Mouse (Mus musculus) left cerebral cortex, postnatal 36 days (tissue): ENCODE data around the gene Apoa4. TPM values are rescaled to one million over a fixed set of nuclear protein-coding genes. Genes with fewer than 3 reads are reported as not detected.
A peak's percentile ranks its signal among the peaks of the same experiment; 100 is the strongest.

Experiments used
- DNase-seq, 2 experiments: peaks; one replicate each; pipeline ENCODE4 v3.0.0; 2021 to 2022; ENCODE audit warnings: low spot score in 2 of 2, mixed read lengths in 1 of 2
- intact Hi-C: fragments of 180-260 bp; cut with DNase I; formaldehyde crosslinking; loops from one replicate; pipeline ENCODE4 v1.15.1; 2025
- total RNA-seq, 2 experiments: library from RNA; stranded (reverse); gene quantifications; 2 replicates each; pipeline ENCODE4 v1.2.3; 2021

Apoa4 gene
- total RNA-seq, 2 experiments from 2014 or later: not detected

GRCm38 (mm10) chr9:46224101-46224500, 16.4 kb upstream of the Apoa4 start:
- intact Hi-C loops: no loop called here
- DNase-seq: no peak

- DNase-seq: no peak
- intact Hi-C loops: no loop called here
Observed at GRCm38 (mm10) chr9:46224945-46225660, 15.4 kb upstream of the Apoa4 start.

DNA sequence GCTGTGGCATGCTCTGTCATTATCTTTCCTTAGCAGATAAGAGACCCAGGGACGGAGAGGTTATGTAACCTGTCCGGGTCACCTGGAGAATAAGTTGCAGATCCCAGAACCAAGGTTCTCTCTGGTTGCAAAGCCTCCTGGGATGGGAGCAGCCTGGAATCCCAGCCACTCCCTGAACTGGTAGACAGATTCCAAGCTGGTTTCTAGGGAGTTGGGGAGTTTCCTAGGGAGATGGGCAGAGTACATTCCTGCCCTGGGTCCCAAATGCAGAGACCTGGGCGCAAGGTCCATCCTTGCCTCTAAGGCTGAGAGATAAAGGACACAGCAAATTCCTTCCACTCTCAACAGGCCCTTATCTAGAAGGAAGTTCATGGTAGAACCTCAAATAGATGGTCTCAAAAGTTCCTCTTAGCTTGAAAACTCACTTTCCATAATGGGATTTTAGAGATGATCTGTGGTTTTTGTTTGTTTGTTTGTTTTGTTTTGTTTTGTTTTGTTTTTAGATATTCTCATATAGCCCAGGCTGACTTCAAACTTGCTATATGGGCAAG, 13.4 kb upstream of the Apoa4 start:
- no peak for DNase-seq

DNA sequence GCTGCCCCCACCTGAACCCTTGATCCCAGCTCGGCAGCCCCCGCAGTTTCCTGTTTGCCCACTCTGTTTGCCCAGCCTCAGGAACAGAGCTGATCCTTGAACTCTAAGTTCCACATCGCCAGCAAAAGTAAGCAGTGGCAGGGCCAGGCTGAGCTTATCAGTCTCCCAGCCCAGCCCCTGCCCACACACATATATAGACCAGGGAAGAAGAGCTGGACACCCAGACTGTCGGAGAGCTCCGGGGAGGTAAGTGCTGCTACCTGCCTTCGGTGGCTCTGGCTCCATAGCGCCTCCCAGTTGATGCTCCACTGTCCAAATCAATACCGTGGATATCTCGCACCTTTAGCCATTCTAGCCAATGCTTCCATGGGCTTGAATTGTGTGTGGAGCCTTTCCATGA, 12.0 kb upstream of the Apoa4 start, which contains the start of gene Apoa1:
TSS of gene Apoa1 (plus strand) at position 90 of the 400 bp plus-strand sequence.
- DNase-seq: no peak
- intact Hi-C loops: no loop called here

More for the DNA sequence above, 13.4 kb upstream of the Apoa4 start:
- intact Hi-C loops: no loop called here

- peak; percentile 90 to 92 for DNase-seq
- intact Hi-C loops: no loop called here
Observed at GRCm38 (mm10) chr9:46229573-46230449, 10.7 kb upstream of the Apoa4 start.

- intact Hi-C loops: no loop called here
- no peak for DNase-seq
Observed at GRCm38 (mm10) chr9:46230450-46230975, 10.0 kb upstream of the Apoa4 start.

GRCm38 (mm10) chr9:46235196-46235595, 5.3 kb upstream of the Apoa4 start:
- DNase-seq: no peak

GRCm38 (mm10) chr9:46235596-46235648, 5.1 kb upstream of the Apoa4 start, which contains the start of gene Apoc3:
Gene Apoc3, minus strand, starts transcription at chr9:46235636.
- no peak for DNase-seq
- intact Hi-C loops: no loop called here

More at GRCm38 (mm10) chr9:46235196-46235595, 5.3 kb upstream of the Apoa4 start:
- intact Hi-C loops: no loop called here

GRCm38 (mm10) chr9:46235649-46236048, 4.8 kb upstream of the Apoa4 start:
- intact Hi-C loops: no loop called here
- DNase-seq: no peak

DNA sequence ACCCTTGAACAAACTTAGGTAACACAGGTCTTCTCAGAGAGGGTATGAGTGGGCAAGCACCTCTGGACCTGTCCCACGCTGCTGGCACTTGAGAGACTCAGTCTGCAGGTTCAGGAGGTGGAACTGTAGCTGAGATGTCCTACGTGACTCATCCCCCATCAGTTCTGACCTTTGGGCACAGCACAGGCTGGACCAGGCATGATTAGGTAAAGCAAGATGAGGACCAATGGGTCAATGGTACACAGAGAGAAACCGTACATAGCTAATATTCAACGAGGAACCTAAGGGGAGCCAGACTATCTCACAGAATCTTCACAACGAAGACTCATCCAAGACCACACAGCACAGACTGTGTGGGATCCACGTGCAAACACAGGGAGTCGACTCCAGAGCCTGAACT, 1.6 kb upstream of the Apoa4 start:
- intact Hi-C loops: no loop called here
- no peak for DNase-seq

DNA sequence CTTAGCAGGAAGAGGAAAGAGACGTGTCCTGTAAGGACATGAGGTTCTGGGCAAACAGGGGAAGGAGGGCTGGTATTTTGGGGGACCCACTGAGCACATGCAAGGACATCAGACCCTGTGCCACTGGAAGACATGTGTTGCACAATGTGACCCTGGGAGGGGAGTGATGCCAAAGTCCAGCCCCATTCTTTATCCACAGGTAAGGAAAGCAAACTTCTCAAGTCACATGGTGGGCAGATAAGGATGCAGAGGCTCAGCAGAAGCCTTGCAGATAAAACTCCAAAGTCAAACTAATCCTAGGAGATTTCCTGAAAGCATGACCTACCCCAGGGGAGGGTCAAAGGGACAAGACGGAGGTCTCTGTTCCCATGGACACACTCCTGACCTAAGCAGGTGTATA, 1.3 kb downstream of the Apoa4 start:
- intact Hi-C loops: no loop called here
- DNase-seq: no peak

DNA sequence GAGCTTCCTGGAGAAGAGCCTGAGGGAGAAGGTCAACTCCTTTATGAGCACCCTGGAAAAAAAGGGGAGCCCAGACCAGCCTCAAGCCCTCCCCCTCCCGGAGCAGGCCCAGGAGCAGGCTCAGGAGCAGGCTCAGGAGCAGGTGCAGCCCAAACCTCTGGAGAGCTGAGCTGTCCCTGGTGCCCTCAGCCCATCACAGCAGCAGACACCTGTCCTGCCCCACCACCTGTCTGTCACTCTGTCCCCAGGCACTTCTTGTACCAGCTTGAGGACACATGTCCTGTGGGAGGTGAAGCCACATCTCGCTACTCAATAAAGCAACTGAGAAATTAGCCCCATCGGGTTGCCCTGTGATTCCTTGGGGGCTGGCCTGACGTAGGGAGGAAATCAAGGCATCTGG, 2.6 kb downstream of the Apoa4 start:
- intact Hi-C loops: no loop called here
- DNase-seq: no peak

DNA sequence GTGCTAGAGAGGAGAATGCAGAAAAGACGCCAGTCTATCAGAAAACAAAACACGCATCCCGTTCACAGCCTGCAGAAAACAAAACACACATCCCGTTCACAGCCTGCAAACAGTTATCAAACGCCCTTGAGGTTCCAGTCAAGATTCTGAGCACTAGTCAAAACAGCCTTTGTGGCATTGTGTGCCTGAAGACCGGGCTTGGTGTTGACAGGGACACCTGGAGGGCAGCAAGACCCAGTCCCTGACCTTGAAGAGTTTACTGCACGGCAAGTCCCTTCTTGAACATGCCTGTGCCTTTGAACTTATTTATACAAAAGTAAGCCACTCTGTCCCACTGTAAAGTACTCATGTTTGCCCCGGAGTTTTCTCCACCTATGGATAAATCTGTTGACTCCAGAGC, 3.1 kb downstream of the Apoa4 start:
- no peak for DNase-seq
- intact Hi-C loops: no loop called here

DNA sequence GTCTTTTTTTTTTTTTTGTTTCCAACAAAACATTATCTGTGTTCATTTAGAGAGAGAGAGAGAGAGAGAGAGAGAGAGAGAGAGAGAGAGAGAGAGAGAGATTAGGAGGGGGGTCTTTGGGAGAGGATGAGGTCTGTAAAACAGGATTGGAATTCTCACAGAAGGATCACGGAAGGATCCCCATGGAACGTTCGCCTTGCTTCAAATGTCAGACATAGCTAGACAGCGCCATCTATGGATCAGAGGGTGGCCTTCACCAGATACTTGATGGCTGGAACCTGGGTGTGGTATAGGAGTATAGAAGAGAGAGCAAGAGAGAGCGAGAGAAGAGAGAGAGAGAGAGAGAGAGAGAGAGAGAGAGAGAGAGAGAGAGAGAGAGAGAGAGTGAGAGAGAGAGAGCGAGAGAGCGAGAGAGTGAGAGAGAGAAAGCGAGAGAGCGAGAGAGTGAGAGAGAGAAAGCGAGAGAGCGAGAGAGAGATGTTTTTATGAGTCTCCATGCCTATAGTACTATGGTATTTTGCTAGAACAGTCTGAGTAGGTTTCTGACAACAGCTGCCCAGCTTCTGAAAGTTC, 6.3 kb downstream of the Apoa4 start:
- peak; percentile 45 to 46 for DNase-seq
- intact Hi-C loops: loop anchor here (2.0 to 5.0 kb wide), 2 partner anchors 55 to 244 kb away; no protein-coding TSS in a partner anchor

DNA sequence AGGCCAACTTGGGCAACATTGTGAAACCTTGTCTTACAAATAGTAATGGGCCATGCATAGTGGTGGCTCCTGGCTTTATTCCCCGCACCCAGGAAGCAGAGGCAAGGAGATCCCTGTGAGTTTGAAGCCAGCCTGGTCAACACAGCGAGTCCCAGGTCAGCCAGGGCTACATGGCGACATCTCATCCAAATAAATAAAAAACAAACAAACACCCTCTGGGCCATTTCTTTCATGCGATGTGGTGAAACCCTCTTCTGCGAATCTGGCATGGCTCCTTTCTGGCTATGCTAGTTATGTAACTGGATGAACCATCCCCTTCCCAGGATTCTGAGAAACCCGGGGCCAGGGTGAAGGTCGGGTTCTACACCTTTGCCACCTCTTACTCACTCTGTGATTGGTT, 15.7 kb downstream of the Apoa4 start:
- intact Hi-C loops: no loop called here

DNA sequence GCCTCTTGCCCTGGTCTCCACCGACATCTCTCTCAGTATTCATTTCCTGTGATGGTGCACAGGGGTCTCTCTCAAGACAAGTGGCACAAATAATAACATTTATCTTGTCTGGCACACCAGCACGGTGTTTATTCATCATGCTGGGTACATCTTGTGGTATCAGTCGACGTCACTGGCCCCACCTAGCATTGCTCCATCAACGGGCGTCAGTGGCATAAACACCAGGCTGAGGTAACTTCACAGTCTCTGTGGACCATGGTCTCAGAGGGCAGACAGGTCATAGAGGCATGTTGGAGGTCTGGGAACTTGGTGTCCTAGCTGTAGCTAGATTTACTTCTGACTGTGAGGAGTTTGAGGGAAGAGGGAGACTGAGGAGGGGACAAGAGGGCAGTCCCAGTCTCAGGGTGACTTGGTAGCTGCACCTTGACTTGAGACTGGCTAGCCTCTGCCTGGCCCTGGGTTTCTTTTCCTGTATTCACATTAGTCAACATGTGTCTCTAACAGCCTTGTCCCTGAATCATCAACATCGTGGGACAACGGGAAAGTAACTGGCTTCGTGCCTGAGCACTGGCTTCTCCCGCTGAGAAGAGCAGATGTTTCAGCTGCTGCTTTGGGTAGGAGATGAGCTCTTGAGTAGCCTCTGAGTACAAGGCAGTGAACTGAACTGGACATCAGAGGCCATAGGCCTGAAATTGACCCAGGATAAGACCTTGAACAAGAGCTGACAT, 16.3 kb downstream of the Apoa4 start:
- intact Hi-C loops: no loop called here
- no peak for DNase-seq

More for the DNA sequence above, 15.7 kb downstream of the Apoa4 start:
- no peak for DNase-seq

DNA sequence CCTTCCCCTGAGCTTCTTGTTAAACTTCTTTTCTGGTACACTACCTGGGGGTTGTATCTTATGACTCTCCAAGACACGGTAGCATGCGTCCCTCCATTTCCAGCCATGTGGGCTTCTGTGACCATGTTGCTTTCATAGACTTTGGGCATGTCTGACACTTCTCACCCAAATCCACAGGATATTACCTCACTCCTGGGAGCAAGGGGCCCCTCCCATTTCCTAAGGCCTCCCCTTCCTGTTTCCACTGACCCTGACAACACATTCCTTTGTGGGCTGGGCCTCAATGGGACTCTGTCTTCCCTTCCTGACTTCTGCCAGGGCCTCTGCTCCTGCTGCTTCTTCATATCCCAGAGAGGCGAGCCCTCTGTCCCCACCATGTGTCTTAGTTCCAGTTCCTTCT, 17.1 kb downstream of the Apoa4 start:
- DNase-seq: no peak
- intact Hi-C loops: no loop called here

DNA sequence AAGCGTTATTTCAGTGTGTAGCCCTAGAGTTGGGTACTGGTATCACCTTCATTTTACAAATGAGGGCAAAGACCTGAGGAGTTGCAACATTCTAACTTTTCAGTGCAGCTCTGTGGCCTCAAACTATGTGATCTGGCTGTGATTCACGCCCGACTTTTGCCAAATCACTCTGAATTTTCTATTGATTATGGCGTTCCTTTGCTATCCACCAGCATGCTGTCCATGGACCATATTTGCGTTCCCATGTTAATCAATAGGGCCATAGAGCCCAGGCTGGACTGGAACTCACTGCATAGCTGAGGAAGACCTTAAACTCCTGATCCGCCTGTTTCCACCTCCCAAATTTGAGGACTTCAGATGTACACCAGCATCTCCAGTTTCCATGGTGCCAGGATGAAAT, 18.6 kb downstream of the Apoa4 start:
- intact Hi-C loops: no loop called here
- no peak for DNase-seq

- intact Hi-C loops: no loop called here
Observed at GRCm38 (mm10) chr9:46261131-46261530, 20.6 kb downstream of the Apoa4 start.

DNA sequence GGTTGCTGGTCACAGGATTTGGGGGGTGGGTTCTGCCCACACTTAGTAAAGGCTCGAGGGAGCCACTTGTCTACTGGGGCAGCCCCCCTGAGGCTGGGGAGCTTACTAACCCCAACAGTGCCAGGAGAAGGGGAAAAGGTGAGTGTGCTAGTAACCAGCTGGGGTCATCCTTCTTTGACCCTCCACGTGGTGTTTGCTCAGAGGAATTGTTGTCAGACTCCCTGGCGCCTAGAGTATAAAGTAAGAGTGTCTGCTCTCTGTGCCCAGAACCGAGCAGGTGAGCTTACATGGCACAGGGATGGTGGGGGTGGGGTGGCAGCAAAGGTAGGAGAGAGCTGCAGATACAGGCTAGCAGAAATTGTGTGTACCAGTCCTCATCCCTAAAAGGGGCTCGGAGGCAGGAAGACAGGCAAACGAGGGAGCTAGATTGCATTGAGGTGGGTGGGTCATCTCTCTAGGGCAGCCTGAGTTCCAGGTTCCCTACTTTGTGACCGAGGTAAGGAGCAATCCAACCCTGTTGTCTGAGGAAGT, 27.9 kb downstream of the Apoa4 start, which contains the start of gene Apoa5:
TSS of gene Apoa5 (plus strand) at position 291 of the 531 bp plus-strand sequence.
- intact Hi-C loops: no loop called here
- no peak for DNase-seq

More at GRCm38 (mm10) chr9:46261131-46261530, 20.6 kb downstream of the Apoa4 start:
- no peak for DNase-seq
